Mouse (Mus musculus) E14TG2a.4 (cell line): Measurements from ENCODE around the gene Ksr1.

Source experiments
- CTCF ChIP-seq: conservative IDR thresholded peaks from 2 replicates; pipeline ENCODE4 v1.5.1; 2014; ENCODE audit warnings: low read length
- NANOG ChIP-seq: IDR thresholded peaks from 2 replicates; pipeline ENCODE4 v1.6.1; 2014; ENCODE audit warnings: borderline replicate concordance, low read length, mixed read lengths
- POU5F1 ChIP-seq: IDR thresholded peaks from 2 replicates; pipeline ENCODE4 v1.6.1; 2014; ENCODE audit warnings: low read length, borderline replicate concordance

GRCm38 (mm10) chr11:79014602-79015325 lies 131.4 kb downstream of the Ksr1 start:
- TF ChIP-seq CTCF (no peak), NANOG (no peak), POU5F1 (no peak)
